ENCODE assay signal across 8 mouse cellular contexts in the genomic region with DNA sequence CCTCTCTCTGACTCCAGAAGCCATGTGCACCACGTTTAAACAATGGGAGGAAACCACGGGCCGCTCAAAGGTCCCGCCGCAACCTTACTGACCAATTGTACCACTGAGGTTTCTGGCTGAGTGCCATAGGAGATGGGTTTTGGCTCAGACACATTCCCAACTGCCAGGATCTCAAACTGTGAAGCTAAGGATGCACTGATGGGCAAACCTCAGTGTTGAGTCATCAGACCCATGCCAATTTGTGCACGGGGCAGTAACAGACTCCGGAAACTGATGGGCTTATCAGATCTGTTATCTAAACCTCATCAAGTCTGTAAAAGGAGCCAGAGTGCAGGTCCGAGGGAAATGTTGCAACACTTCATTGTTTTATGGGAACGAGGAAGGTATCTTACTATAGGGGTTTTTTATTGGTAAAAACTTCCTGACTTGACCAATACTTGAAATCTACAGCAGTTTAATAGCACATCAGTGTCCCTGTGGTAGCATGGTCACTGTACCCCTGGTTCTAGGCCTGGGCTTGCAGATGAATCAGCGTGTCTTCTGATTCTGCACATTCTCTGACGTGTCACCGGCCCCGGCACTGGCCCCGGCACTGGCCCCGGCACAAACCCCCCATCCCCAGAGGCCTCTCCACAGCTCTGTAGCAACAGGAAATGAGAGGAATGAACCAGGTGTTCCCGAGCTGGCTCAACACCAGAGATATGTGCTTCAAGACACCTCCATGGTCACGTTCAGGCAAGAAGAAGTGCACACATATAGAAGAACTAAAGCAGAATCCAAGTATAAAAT. TPM values are rescaled to one million over a fixed set of nuclear protein-coding genes. Genes with fewer than 3 reads are reported as not detected.
A peak's percentile ranks its signal among the peaks of the same experiment; 100 is the strongest.
DNase-seq lines count a peak whose midpoint lies in the region; ATAC-seq and TF ChIP-seq lines count a peak whose summit lies in the region.

No protein-coding gene starts in this region.

- 53% methylated on average over 17 of the region's 17 CpGs for WGBS in embryonic facial prominence, embryonic 14.5 days
- 62% methylated on average over 17 of the region's 17 CpGs for WGBS in kidney, adult 2 months

- peak; percentile 47 for DNase-seq in gastrocnemius, adult 2 months
- DNase-seq in gastrocnemius, postnatal 10 days: no peak
- no peak for DNase-seq in embryonic facial prominence, embryonic 14.5 days (ENCODE audit: low spot score)
- DNase-seq in kidney, adult 2 months: peak; percentile 89
- peak; percentile 57 for DNase-seq in lung, postnatal 36 days
- DNase-seq in right cerebral cortex, postnatal 36 days (ENCODE audit: low spot score in 2 of 2): no peak
- DNase-seq in spleen, postnatal 14 days (ENCODE audit: low spot score in 2 of 2): no peak
- no peak for DNase-seq in spleen, adult 18-20 months

- peaks cover 46% of the 10 kb centered on the region for H3K4me1 ChIP-seq in embryonic facial prominence, embryonic 14.5 days (ENCODE audit: control insufficient read depth, insufficient read depth, low read length)
- peaks cover 11% of the 10 kb centered on the region for H3K4me1 ChIP-seq in kidney, adult 2 months (ENCODE audit: control insufficient read depth, insufficient read depth, low read length)

- H3K4me3 ChIP-seq in gastrocnemius, adult 2 months: no peak overlapping the region
- no peak overlapping the region for H3K4me3 ChIP-seq in embryonic facial prominence, embryonic 14.5 days (ENCODE audit: low read depth, low read length)
- H3K4me3 ChIP-seq in kidney, adult 2 months (ENCODE audit: insufficient read depth, low read depth, low read length): no peak overlapping the region

- H3K9ac ChIP-seq in embryonic facial prominence, embryonic 14.5 days (ENCODE audit: low read depth, low read length): no peak overlapping the region

- ATAC-seq in embryonic facial prominence, embryonic 14.5 days (ENCODE audit: low read depth): no peak

- 0 out of 2 replicates have a peak, but pooled peaks cover 2% of the 10 kb centered on the region for H3K36me3 ChIP-seq in embryonic facial prominence, embryonic 14.5 days (ENCODE audit: control insufficient read depth, insufficient read depth, low read length)
- no peaks in the 10 kb centered on the region for H3K36me3 ChIP-seq in kidney, adult 2 months (ENCODE audit: control insufficient read depth, insufficient read depth, low read length)

- no peak overlapping the region for H3K4me2 ChIP-seq in embryonic facial prominence, embryonic 14.5 days (ENCODE audit: low read depth, low read length)

- H3K27me3 ChIP-seq in embryonic facial prominence, embryonic 14.5 days (replicated peaks; ENCODE audit: control insufficient read depth, insufficient read depth, low read length): no peaks in the 10 kb centered on the region
- H3K27me3 ChIP-seq in kidney, adult 2 months (replicated peaks; ENCODE audit: control insufficient read depth, insufficient read depth, low read length): no peaks in the 10 kb centered on the region

- intact Hi-C loops in gastrocnemius, adult 2 months (cut with DNase I): no loop called here

- TF ChIP-seq CTCF in gastrocnemius, adult 2 months (IDR thresholded peaks at IDR 0.05): no peak
- no peak for TF ChIP-seq CTCF in kidney, adult 2 months (conservative IDR thresholded peaks at IDR 0.05; ENCODE audit: insufficient read depth, insufficient read length, low read depth, low read length)

- peaks cover 6% of the 10 kb centered on the region; the same call in 1 of the 2 replicates for H3K9me3 ChIP-seq in embryonic facial prominence, embryonic 14.5 days (ENCODE audit: control insufficient read depth, low read length)

- 0 out of 2 replicates have a peak overlapping the region, but pooled peaks have one; percentile 3 for H3K27ac ChIP-seq in gastrocnemius, adult 2 months
- peak overlapping the region; percentile 28 for H3K27ac ChIP-seq in embryonic facial prominence, embryonic 14.5 days (replicated peaks; ENCODE audit: low read depth, low read length)
- no peak overlapping the region for H3K27ac ChIP-seq in kidney, adult 2 months (ENCODE audit: insufficient read depth, low read depth, low read length)

- TF ChIP-seq POLR2A in kidney, adult 2 months (IDR thresholded peaks at IDR 0.05; ENCODE audit: low read depth, low read length): no peak

RNA-seq across cellular contexts. Expression of a gene that starts 15.7 kb away (rescaled TPM):
- total RNA-seq in gastrocnemius, adult 2 months (2021): 10 to 100 TPM; 27.8 to 73.6 TPM
- 10 to 100 TPM; 14.2 to 15.3 TPM for total RNA-seq in gastrocnemius, postnatal 10 days (2021)
- polyA plus RNA-seq in embryonic facial prominence, embryonic 14.5 days (2014; fragmentation: Nextera tagmentation; extraction: Ambion mirVana): 12.0 and 16.5 TPM in 2 replicates
- polyA plus RNA-seq in kidney, adult 2 months (2012; rRNA removed): 6.5 and 7.0 TPM in 2 replicates

Comparison
In these comparisons a context has a peak if more than half of its experiments do, and no peak if none do; other contexts are left out.
1. DNase-seq: peak in gastrocnemius, adult 2 months (single experiment), kidney, adult 2 months (single experiment) and lung, postnatal 36 days (single experiment); none in gastrocnemius, postnatal 10 days (single experiment), embryonic facial prominence, embryonic 14.5 days (single experiment), right cerebral cortex, postnatal 36 days (0 of 2), spleen, postnatal 14 days (0 of 2) and spleen, adult 18-20 months (0 of 2).